Mouse (Mus musculus) heart, embryonic 16.5 days (tissue): ENCODE results near the gene 9630041A04Rik. TPM values are rescaled to one million over a fixed set of nuclear protein-coding genes. Genes with fewer than 3 reads are reported as not detected.

Experiments used
- ATAC-seq: fragments of 200-750 bp; cut with Nextera tagmentation; replicated peaks from 2 replicates; pipeline ENCODE4 v1.8.0; 2017; ENCODE audit warnings: moderate number of reproducible peaks; ENCODE audit not compliant: insufficient read depth, low FRiP score; ENCODE audit errors: extremely low read depth
- H3K27ac ChIP-seq: fragments of 300-500 bp; sonication (generic); 2 replicates; pipeline ENCODE4 v1.5.1; 2014; ENCODE audit warnings: mild to moderate bottlenecking, low read length, control low read depth, moderate library complexity
- H3K27me3 ChIP-seq: fragments of 300-500 bp; sonication (generic); 2 replicates; pipeline ENCODE4 v1.6.1; 2014; ENCODE audit warnings: low read length, mixed read lengths; ENCODE audit not compliant: control insufficient read depth, insufficient read depth
- H3K36me3 ChIP-seq: fragments of 300-500 bp; sonication (generic); 2 replicates; pipeline ENCODE4 v1.6.1; 2014; ENCODE audit not compliant: control insufficient read depth, insufficient read depth
- H3K4me1 ChIP-seq: fragments of 300-500 bp; sonication (generic); 2 replicates; pipeline ENCODE4 v1.6.1; 2014; ENCODE audit warnings: low read length, mixed read lengths; ENCODE audit not compliant: control insufficient read depth, insufficient read depth
- H3K4me2 ChIP-seq: fragments of 300-500 bp; sonication (generic); 2 replicates; pipeline ENCODE4 v1.6.1; 2014; ENCODE audit warnings: low read depth, mild to moderate bottlenecking, control low read depth, low read length
- H3K4me3 ChIP-seq: fragments of 300-500 bp; sonication (generic); 2 replicates; pipeline ENCODE4 v1.5.1; 2014; ENCODE audit warnings: mild to moderate bottlenecking, control low read depth, low read length
- H3K9ac ChIP-seq: fragments of 300-500 bp; sonication (generic); 2 replicates; pipeline ENCODE4 v1.6.1; 2014; ENCODE audit warnings: low read length, control low read depth
- H3K9me3 ChIP-seq: fragments of 300-500 bp; sonication (generic); replicated peaks from 2 replicates; pipeline ENCODE4 v1.6.1; 2016; ENCODE audit warnings: low read length; ENCODE audit not compliant: control insufficient read depth
- WGBS: fragments of 180-500 bp; shearing (Covaris S2); extraction: QIAGEN DNeasy Blood & Tissue Kit; methylation state at CpG from one replicate; pipeline ENCODE4 v1.1.7; 2014; 5-methylcytosine and 5-hydroxymethylcytosine counted together
- polyA plus RNA-seq: library from polyadenylated mRNA; unstranded; fragments of >200 nt; fragmentation: Nextera tagmentation; extraction: Ambion mirVana; gene quantifications from 2 replicates; pipeline ENCODE4 v1.2.1, GENCODE M21; 2015

The 9630041A04Rik gene
- polyA plus RNA-seq, 1 experiment from 2014 or later, result not detected

DNA sequence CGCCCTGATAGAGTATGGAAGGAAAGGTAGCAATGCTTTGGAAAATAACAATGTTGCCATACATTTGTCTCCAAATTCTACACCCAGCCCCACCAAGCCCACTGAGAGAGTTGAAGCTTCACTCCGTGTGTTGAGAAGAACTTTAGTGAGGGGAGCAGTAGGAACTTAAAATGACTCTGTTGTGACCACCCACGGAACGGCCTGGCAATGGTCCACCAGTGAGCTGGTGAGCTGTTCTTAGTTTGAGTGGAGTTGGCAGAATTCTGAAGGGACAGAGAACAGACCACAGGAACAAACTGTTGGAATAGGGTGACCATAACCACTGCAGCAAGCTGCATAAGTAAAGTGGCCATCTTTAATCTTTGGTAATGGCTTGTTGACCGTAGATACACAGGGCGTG is 7.0 kb downstream of the 9630041A04Rik start:
- Histone ChIP-seq H3K9me3 (no peaks in the 10 kb centered on the region), H3K4me3 (no peak overlapping the region), H3K4me2 (no peak overlapping the region), H3K36me3 (no peaks in the 10 kb centered on the region), H3K9ac (no peak overlapping the region), H3K27me3 (no peaks in the 10 kb centered on the region), H3K27ac (no peak overlapping the region), H3K4me1 (no peaks in the 10 kb centered on the region)
- no peak for ATAC-seq
- WGBS, result 83% methylated on average over 6 of the region's 6 CpGs

DNA sequence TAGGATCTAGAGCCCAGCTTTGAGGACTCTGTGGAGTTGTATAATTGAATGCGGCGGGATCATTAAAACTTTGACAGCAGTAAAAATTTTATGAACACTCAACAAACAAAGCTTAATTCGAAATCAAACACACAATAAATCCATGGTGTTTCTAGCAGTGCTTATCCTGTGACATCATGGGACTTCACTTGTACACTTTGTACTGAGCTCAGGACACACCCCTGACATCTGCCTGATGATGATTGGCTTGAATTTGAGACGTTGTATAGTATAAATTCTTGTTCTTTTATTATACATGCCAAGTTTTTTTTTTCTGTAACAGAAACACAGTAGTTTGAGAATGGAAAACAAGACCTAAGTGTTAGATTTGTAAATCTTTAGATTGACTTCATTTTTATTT is 8.4 kb downstream of the 9630041A04Rik start:
- 73% methylated on average over 4 of the region's 4 CpGs for WGBS
- H3K36me3 ChIP-seq, result no peaks in the 10 kb centered on the region
- no peaks in the 10 kb centered on the region for H3K4me1 ChIP-seq
- H3K27me3 ChIP-seq, result no peaks in the 10 kb centered on the region
- H3K9me3 ChIP-seq, result no peaks in the 10 kb centered on the region
- H3K9ac ChIP-seq, result no peak overlapping the region
- no peak overlapping the region for H3K4me3 ChIP-seq
- no peak overlapping the region for H3K4me2 ChIP-seq
- no peak overlapping the region for H3K27ac ChIP-seq
- ATAC-seq, result no peak

DNA sequence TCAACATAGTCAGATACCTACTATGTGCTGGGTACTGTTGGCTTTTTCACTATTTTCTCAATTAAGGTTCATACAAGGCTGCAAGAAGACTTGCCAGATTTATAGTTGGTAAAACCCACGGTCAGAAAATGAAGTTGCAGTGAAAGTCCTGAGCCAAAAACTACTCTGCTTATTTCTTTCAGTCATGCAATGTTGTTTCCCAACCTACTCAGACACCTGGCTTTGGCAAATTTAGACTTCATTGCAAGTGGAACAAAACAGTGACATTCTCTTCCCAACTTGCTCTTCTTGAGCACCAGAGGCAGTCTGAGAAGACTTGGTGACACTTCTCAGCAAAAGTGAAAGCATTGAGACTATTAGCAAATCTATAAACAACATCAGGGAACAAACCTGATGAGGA is 13.7 kb downstream of the 9630041A04Rik start:
- Histone ChIP-seq H3K27me3 (no peaks in the 10 kb centered on the region), H3K9ac (no peak overlapping the region), H3K9me3 (no peaks in the 10 kb centered on the region), H3K4me2 (no peak overlapping the region), H3K4me3 (no peak overlapping the region), H3K27ac (no peak overlapping the region), H3K36me3 (no peaks in the 10 kb centered on the region), H3K4me1 (no peaks in the 10 kb centered on the region)
- WGBS, result 80% methylated on average over 1 of the region's 1 CpGs
- no peak for ATAC-seq

DNA sequence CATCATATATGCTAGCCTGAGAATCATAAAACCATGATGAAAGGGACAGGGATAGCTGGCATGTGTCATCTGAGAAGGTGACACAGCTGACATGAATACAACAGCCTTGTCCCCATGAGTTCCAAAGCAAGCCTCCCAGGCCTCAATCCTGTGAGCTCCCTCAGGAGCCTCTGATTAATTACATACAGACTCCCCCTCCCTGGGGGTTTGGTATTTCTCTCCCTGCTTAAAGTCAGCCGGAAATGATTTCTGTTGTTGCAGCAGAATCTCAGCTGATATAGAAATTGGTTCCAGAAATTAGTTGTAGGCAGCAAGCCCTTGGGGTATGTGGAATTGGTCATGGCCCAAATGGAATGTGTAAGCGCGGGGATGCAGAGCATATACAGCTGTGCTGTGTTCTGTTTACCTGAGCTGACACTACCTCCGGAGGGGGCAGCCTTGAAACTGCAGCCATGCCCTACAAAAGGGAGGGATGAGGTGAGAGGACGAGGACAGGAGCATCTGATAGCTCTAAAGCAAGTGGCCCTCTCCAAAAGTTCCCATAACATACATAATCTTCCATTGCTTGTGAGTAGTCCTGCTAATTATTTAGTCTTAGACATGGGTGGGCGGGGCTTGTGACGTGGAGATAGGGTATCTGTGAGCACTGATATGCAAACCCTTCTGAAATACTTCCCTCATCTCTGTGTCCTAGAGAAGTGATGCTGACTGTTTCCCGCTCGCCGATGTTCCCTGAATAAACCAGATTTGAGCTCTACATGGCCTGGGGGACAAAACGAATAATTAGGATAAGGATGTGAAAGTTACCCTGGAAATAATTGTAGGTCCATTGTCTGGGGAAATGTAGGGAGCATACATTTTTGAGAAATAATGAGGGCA is 15.7 kb downstream of the 9630041A04Rik start:
- Histone ChIP-seq H3K27ac (no peak overlapping the region), H3K4me2 (no peak overlapping the region), H3K36me3 (no peaks in the 10 kb centered on the region), H3K9ac (no peak overlapping the region), H3K4me3 (no peak overlapping the region), H3K4me1 (no peaks in the 10 kb centered on the region), H3K9me3 (no peaks in the 10 kb centered on the region), H3K27me3 (no peaks in the 10 kb centered on the region)
- ATAC-seq, result no peak
- 63% methylated on average over 11 of the region's 11 CpGs for WGBS

DNA sequence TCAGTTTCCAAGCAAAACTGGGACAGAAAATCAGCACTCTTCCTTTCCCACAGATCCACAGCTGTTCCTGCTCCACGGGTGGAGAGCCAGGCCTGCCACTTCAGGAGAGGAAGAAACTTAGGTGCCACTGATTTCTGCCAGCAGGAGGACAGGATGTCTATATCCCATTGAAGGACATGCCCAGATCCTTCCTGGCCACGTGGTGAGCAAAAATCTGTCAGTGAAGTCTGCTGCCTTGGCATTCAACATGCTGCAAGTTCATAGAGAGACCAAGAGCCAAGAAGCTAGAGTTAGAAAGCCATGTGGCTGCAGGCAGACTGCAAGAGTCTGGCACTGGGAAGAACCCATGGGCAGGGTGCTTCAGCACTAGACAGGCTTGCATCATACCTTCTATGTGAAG is 21.7 kb downstream of the 9630041A04Rik start:
- H3K27ac ChIP-seq, result no peak overlapping the region
- no peak overlapping the region for H3K4me2 ChIP-seq
- ATAC-seq, result no peak
- 47% methylated on average over 2 of the region's 2 CpGs for WGBS
- no peak overlapping the region for H3K4me3 ChIP-seq
- no peaks in the 10 kb centered on the region for H3K4me1 ChIP-seq
- no peak overlapping the region for H3K9ac ChIP-seq
- no peaks in the 10 kb centered on the region for H3K27me3 ChIP-seq
- no peaks in the 10 kb centered on the region for H3K36me3 ChIP-seq
- H3K9me3 ChIP-seq, result no peaks in the 10 kb centered on the region

DNA sequence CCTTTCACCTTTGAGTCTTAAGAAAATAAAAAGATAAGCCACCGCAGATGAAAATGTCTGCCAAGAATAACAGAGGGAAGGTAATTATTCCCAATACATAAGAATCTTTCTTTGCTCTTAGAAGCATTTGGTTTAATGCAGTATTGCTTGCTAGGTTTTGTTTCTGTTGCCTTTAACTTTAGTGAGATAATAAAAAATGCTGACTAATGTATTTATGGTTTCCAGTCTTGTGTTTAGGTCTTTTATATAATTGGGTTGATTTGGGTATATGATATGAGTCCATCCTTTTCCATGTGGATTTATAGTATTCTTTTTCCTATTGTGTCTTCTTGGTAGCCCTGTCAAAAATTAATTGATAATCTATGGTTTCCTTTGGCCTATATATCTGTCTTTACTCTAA is 36.2 kb downstream of the 9630041A04Rik start:
- Histone ChIP-seq H3K4me1 (no peaks in the 10 kb centered on the region), H3K9me3 (no peaks in the 10 kb centered on the region), H3K4me3 (no peak overlapping the region), H3K4me2 (no peak overlapping the region), H3K36me3 (no peaks in the 10 kb centered on the region), H3K27me3 (no peaks in the 10 kb centered on the region), H3K9ac (no peak overlapping the region), H3K27ac (no peak overlapping the region)
- ATAC-seq, result no peak
- 86% methylated on average over 1 of the region's 1 CpGs for WGBS

DNA sequence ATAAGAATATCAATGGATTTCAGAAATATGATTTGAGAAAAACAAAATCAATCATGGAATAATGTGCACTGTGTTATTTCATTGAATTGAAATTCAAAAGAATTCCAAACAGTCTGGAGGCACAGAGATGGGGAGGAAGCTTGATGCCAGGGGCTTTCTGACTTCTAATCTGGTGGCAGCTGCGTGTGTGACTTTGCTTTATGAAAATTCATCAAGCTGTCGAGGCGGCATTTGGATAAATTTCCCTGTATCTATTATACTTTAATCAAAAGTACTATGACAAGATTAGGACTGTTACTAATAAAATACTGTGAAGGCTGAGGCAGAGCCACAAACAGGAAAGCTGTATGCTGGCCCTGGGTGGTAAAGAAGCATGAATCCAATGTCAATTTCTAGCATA is 41.8 kb downstream of the 9630041A04Rik start:
- WGBS, result 74% methylated on average over 3 of the region's 3 CpGs
- Histone ChIP-seq H3K4me2 (no peak overlapping the region), H3K9me3 (no peaks in the 10 kb centered on the region), H3K36me3 (no peaks in the 10 kb centered on the region), H3K27me3 (no peaks in the 10 kb centered on the region), H3K4me1 (no peaks in the 10 kb centered on the region), H3K9ac (no peak overlapping the region), H3K27ac (no peak overlapping the region), H3K4me3 (no peak overlapping the region)
- no peak for ATAC-seq

DNA sequence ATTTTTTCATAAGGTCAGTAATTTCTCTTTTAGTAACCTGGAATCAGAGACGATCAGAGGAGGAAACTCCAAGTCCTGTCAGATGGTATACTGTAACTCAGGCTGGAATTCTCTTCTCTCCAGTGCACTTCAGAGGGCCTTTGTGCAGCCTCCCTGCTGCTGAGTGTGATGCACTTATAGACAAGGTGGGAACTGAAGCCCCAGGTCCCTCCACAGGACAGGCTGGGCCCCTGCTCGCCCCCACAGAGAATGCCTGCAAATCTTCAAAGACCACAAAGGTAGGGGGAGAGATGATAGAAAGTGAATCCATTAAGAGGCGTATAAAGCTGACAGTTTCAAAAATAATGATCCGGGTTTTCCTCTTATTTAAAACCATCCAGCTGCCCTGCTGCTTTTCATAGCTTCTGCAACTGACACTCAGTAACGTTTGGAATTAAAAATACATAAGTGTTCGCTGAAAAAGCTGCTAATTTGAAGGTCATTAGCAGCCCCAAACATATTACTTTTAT is 46.2 kb downstream of the 9630041A04Rik start:
- H3K9ac ChIP-seq, result no peak overlapping the region
- H3K4me2 ChIP-seq, result no peak overlapping the region
- 56% methylated on average over 6 of the region's 6 CpGs for WGBS
- no peaks in the 10 kb centered on the region for H3K36me3 ChIP-seq
- no peak overlapping the region for H3K27ac ChIP-seq
- H3K27me3 ChIP-seq, result no peaks in the 10 kb centered on the region
- ATAC-seq, result no peak
- H3K4me1 ChIP-seq, result 0 out of 2 replicates have a peak, but pooled peaks cover 2% of the 10 kb centered on the region
- H3K9me3 ChIP-seq, result no peaks in the 10 kb centered on the region
- no peak overlapping the region for H3K4me3 ChIP-seq

DNA sequence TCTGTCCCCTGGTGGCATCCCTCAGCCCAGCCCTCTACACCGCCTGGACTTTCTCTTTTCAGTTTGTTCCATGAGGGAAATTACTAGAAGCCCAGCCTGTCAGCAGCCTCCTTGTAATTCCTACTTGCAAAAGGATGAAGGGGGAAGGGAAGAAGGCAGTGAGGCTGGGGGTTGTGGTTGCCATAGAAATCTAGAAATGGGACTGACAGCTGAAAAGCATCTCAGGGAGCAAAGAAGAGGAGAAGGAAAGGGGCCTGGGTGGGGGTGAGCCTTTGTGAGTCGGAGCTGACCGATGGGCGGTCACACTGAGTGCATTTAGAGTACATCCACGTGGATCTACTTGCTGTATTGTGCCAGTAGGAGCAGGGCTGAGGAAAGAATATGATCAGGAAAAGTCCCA is 47.2 kb downstream of the 9630041A04Rik start:
- Histone ChIP-seq H3K4me3 (no peak overlapping the region), H3K9me3 (no peaks in the 10 kb centered on the region), H3K4me2 (no peak overlapping the region), H3K36me3 (no peaks in the 10 kb centered on the region), H3K27ac (no peak overlapping the region), H3K27me3 (no peaks in the 10 kb centered on the region), H3K9ac (no peak overlapping the region), H3K4me1 (0 out of 2 replicates have a peak, but pooled peaks cover 2% of the 10 kb centered on the region)
- ATAC-seq, result no peak
- whole genome bisulfite sequencing, result 68% methylated on average over 5 of the region's 5 CpGs
